Mouse (Mus musculus) brain, embryonic 14.5 days (tissue): ENCODE results near the gene Fundc1.

Experiments used
- CTCF ChIP-seq: fragments of 200-500 bp; IDR thresholded peaks from 2 replicates; pipeline ENCODE4 v1.5.1; 2012; ENCODE audit warnings: inconsistent platforms, mild to moderate bottlenecking, moderate library complexity, borderline replicate concordance; ENCODE audit not compliant: insufficient read depth, insufficient read length; ENCODE audit errors: extremely low read depth
- POLR2A ChIP-seq: fragments of 200-500 bp; IDR thresholded peaks from 2 replicates; pipeline ENCODE4 v1.6.1; 2012; ENCODE audit warnings: mild to moderate bottlenecking, inconsistent platforms, borderline replicate concordance; ENCODE audit not compliant: poor library complexity, insufficient read depth, insufficient read length, severe bottlenecking; ENCODE audit errors: extremely low read depth

DNA sequence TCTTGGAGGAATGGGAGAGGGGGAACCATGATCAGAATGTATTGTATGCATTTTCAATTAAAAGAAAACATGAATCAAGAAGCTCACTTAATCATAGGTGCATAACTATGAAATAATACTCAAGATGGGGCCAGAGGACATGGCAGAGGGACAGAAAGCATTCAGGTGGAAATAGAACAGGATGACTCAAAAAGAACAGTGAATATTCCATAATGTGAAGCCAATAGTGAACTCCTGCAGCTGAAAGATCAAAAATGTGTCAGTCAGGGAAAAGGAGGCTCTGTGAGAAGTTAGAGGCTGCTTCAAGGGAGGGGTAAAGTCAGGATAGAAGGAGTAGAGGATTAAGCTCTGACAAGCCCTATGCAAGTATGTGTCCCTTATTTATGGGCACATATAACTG, 6.4 kb downstream of the Fundc1 start:
- no peak for TF ChIP-seq CTCF
- no peak for TF ChIP-seq POLR2A
